8 mouse cellular contexts compared by ENCODE assay signal in genomic region chrX:99291423-99291963, GRCm38 (mm10).
A peak's percentile ranks its signal among the peaks of the same experiment; 100 is the strongest.
DNase-seq lines count a peak whose midpoint lies in the region; ATAC-seq lines count a peak whose summit lies in the region.

No protein-coding gene starts in this region.

- no peak for DNase-seq in neural tube, embryonic 11.5 days (ENCODE audit: low spot score)
- DNase-seq in neural tube, embryonic 10.5 days (ENCODE audit: extremely low spot score, low spot score), result no peak
- DNase-seq in lung, postnatal 14 days, result peak; percentile 58
- DNase-seq in right cerebral cortex, postnatal 14 days, result no peak
- DNase-seq in cerebellum, postnatal 25 days, result no peak

- WGBS in neural tube, embryonic 11.5 days, result 22% methylated on average over 8 of the region's 10 CpGs
- 27% methylated on average over 8 of the region's 10 CpGs for WGBS in heart, embryonic 11.5 days (ENCODE audit: insufficient replicate concordance)
- WGBS in kidney, embryonic 14.5 days, result 39% methylated on average over 8 of the region's 10 CpGs

- peak; percentile 65; the same call in 1 of the 2 replicates for ATAC-seq in neural tube, embryonic 11.5 days (ENCODE audit: insufficient read depth, low FRiP score, low TSS enrichment)
- peak; percentile 75 for ATAC-seq in heart, embryonic 11.5 days (replicated peaks; ENCODE audit: insufficient number of reproducible peaks, low FRiP score, low TSS enrichment)
- peak; percentile 84 for ATAC-seq in kidney, embryonic 14.5 days (ENCODE audit: low FRiP score, low TSS enrichment)
- no peak for ATAC-seq in activated CD4-positive, CD25-positive, alpha-beta regulatory T cell, adult 4 months

- H3K4me2 ChIP-seq in neural tube, embryonic 11.5 days (ENCODE audit: low read depth), result no peak overlapping the region
- peak overlapping the region; percentile 14; the same call in 1 of the 2 replicates for H3K4me2 ChIP-seq in heart, embryonic 11.5 days
- no peak overlapping the region for H3K4me2 ChIP-seq in kidney, embryonic 14.5 days (replicated peaks; ENCODE audit: low read depth, low read length)

- H3K27me3 ChIP-seq in neural tube, embryonic 11.5 days (ENCODE audit: control insufficient read depth, insufficient read depth, low read length), result 0 out of 2 replicates have a peak, but pooled peaks cover 11% of the 10 kb centered on the region
- H3K27me3 ChIP-seq in heart, embryonic 11.5 days (ENCODE audit: control insufficient read depth, insufficient read depth, low read length), result peaks cover 8% of the 10 kb centered on the region
- peaks cover 3% of the 10 kb centered on the region; the same call in 1 of the 2 replicates for H3K27me3 ChIP-seq in kidney, embryonic 14.5 days (ENCODE audit: control insufficient read depth, insufficient read depth, low read length)

- H3K4me1 ChIP-seq in neural tube, embryonic 11.5 days (ENCODE audit: control insufficient read depth, insufficient read depth, low read length), result 0 out of 2 replicates have a peak, but pooled peaks cover 3% of the 10 kb centered on the region
- peaks cover 5% of the 10 kb centered on the region for H3K4me1 ChIP-seq in heart, embryonic 11.5 days (ENCODE audit: control insufficient read depth, insufficient read depth, low read length)
- peaks cover 23% of the 10 kb centered on the region; the same call in 1 of the 2 replicates for H3K4me1 ChIP-seq in kidney, embryonic 14.5 days (ENCODE audit: control insufficient read depth, insufficient read depth, low read length)

- no peak overlapping the region for H3K9ac ChIP-seq in neural tube, embryonic 11.5 days (ENCODE audit: low read length)
- H3K9ac ChIP-seq in heart, embryonic 11.5 days (ENCODE audit: low read depth, low read length), result no peak overlapping the region
- no peak overlapping the region for H3K9ac ChIP-seq in kidney, embryonic 14.5 days (ENCODE audit: low read depth, low read length)

- no peaks in the 10 kb centered on the region for H3K36me3 ChIP-seq in neural tube, embryonic 11.5 days (ENCODE audit: control insufficient read depth, insufficient read depth, low read length)
- H3K36me3 ChIP-seq in heart, embryonic 11.5 days (ENCODE audit: control insufficient read depth, insufficient read depth, low read length), result no peaks in the 10 kb centered on the region
- no peaks in the 10 kb centered on the region for H3K36me3 ChIP-seq in kidney, embryonic 14.5 days (ENCODE audit: control insufficient read depth, insufficient read depth, low read length)

- no peak overlapping the region for H3K4me3 ChIP-seq in neural tube, embryonic 11.5 days (ENCODE audit: low read depth, low read length)
- H3K4me3 ChIP-seq in heart, embryonic 11.5 days (ENCODE audit: low read depth, low read length), result no peak overlapping the region
- H3K4me3 ChIP-seq in kidney, embryonic 14.5 days (ENCODE audit: low read length), result no peak overlapping the region

- H3K9me3 ChIP-seq in neural tube, embryonic 11.5 days (ENCODE audit: control insufficient read depth, low read length), result no peaks in the 10 kb centered on the region
- no peaks in the 10 kb centered on the region for H3K9me3 ChIP-seq in heart, embryonic 11.5 days (replicated peaks; ENCODE audit: control insufficient read depth, low read length)
- no peaks in the 10 kb centered on the region for H3K9me3 ChIP-seq in kidney, embryonic 14.5 days (ENCODE audit: control insufficient read depth, low read length)

- H3K27ac ChIP-seq in neural tube, embryonic 11.5 days (ENCODE audit: low read depth, low read length), result no peak overlapping the region
- H3K27ac ChIP-seq in heart, embryonic 11.5 days (ENCODE audit: low read depth, low read length), result peak overlapping the region; percentile 62
- H3K27ac ChIP-seq in kidney, embryonic 14.5 days (ENCODE audit: low read depth, low read length), result peak overlapping the region; percentile 81; the same call in 1 of the 2 replicates
